Mouse (Mus musculus) spleen, adult 2 months (tissue): ENCODE measurements at regions not wholly inside any gene's neighbourhood (a gene's known extent, or its start where the extent isn't known, plus 50 kb on each side); places are given as distances from the start of the nearest gene placed in this dataset.

ENCODE experiments used
- CTCF ChIP-seq: fragments of 200-500 bp; IDR thresholded peaks from 2 replicates; pipeline ENCODE4 v1.5.1; 2011; ENCODE audit warnings: mild to moderate bottlenecking, inconsistent platforms; ENCODE audit not compliant: insufficient read depth, insufficient read length, insufficient replicate concordance; ENCODE audit errors: extremely low read depth
- POLR2A ChIP-seq: fragments of 200-500 bp; IDR thresholded peaks from 2 replicates; pipeline ENCODE4 v1.6.1; 2011; ENCODE audit warnings: low read depth, low read length, inconsistent platforms

DNA sequence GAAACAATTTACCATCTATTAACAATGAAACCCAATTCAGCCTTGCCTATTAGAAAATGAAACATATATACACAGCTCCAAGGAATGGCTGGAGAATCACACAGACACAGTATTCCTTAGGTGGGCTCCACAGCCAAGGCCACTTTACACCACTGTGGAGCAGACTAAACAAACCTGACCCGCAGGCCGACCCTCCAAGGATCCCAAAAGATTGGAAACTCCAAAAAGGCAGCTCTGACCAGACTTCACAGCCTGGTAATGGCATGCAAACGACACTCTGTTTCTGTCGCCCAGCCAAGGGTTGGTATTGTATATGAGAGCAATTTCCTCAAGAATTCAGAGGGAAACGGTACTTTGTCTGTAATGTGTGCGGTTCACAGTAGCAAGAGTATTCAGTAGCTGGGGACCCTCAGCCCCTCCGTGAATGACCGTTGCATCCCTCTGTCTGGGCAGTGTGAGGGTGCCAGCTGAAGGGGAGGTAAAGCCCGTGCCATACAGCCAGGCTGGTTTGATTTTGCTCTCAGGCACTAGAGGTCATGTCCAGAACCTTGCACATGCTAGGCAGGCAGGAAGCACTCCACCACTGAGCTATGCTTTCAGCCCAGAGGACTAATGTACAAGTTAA is 184.5 kb upstream of the Spred2 start:
- no peak for TF ChIP-seq CTCF
- no peak for TF ChIP-seq POLR2A
